Mouse (Mus musculus): ENCODE measurements around the gene Zfr2. TPM values are rescaled to one million over a fixed set of nuclear protein-coding genes. Genes with fewer than 3 reads are reported as not detected.
A peak's percentile ranks its signal among the peaks of the same experiment; 100 is the strongest.

Zfr2 gene
- polyA plus RNA-seq, 1 experiment from 2014 or later = 19.5 TPM

DNA sequence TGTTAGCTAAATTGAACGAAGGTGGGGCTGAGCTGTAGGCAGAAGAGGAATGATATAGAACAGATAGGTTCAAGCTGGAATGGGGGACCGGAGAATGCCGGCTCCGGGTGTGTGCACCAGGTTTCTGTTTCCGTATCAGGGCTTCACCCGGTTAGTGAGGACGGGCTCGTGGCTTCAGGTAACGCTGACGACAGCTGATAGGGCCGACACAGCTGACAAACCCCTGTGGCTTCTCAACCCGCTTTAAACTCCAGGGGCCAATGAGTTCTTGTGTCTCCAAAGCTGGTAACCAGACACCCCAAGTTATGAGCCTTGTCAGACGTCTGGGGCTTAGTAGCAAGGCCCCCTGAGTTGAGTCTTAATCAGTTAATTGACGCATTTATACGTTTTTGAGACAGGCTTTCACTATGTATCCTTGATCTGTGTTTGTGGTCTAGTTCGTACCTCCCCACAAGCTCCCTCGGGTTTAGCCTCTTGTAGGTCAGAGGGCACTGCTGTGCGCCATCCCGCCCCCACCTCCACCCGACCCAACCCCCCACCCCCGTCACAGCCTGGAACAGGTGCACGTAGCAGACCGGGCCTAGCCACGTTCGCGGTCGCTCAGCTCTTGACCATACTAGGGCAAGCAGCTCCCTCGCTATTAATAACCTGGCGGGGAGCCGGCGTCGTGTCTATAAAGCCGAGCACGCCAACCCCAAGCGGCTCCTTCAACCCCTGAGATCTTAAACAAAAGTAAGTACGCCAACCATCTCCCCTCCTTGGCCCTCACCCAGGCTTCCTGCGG lies 38.8 kb upstream of the Zfr2 start:
- Histone ChIP-seq H3K27me3 (peaks cover 35% of the 10 kb centered on the region; the same call in 1 of the 2 replicates), H3K36me3 (peaks cover 18% of the 10 kb centered on the region), H3K4me3 (no peak overlapping the region), H3K27ac (replicated peaks) (no peak overlapping the region), H3K9me3 (no peaks in the 10 kb centered on the region), H3K4me1 (peaks cover 18% of the 10 kb centered on the region), H3K9ac (replicated peaks) (no peak overlapping the region), H3K4me2 (replicated peaks) (no peak overlapping the region)
- ATAC-seq (replicated peaks) = no peak
- WGBS = 13% methylated on average over 37 of the region's 37 CpGs

DNA sequence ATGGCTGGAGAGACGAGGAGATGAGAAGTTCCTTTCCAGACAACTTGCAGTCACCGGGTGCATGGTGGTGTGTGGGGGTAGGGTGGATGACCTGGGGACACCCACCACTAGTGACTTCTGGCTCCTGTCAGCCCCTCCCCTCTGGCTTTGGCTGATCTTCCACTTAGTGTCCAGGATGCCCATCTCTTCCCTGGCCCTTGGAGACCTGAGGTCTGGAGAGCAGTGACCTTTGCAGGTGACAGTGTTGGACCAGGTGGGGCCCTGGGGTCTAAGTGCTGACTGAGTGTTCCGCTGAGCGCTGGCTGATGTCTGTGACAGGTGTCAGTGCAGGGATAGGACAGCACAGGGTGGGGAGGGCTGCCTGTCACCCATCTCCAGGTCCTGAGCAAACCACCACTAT lies 37.7 kb upstream of the Zfr2 start:
- no peak overlapping the region for H3K4me2 ChIP-seq (replicated peaks)
- H3K27ac ChIP-seq (replicated peaks) = no peak overlapping the region
- peaks cover 10% of the 10 kb centered on the region for H3K36me3 ChIP-seq
- H3K9me3 ChIP-seq = no peaks in the 10 kb centered on the region
- peaks cover 35% of the 10 kb centered on the region; the same call in 1 of the 2 replicates for H3K27me3 ChIP-seq
- no peak overlapping the region for H3K4me3 ChIP-seq
- no peak for ATAC-seq (replicated peaks)
- peaks cover 18% of the 10 kb centered on the region for H3K4me1 ChIP-seq
- WGBS = 68% methylated on average over 4 of the region's 4 CpGs
- H3K9ac ChIP-seq (replicated peaks) = no peak overlapping the region

DNA sequence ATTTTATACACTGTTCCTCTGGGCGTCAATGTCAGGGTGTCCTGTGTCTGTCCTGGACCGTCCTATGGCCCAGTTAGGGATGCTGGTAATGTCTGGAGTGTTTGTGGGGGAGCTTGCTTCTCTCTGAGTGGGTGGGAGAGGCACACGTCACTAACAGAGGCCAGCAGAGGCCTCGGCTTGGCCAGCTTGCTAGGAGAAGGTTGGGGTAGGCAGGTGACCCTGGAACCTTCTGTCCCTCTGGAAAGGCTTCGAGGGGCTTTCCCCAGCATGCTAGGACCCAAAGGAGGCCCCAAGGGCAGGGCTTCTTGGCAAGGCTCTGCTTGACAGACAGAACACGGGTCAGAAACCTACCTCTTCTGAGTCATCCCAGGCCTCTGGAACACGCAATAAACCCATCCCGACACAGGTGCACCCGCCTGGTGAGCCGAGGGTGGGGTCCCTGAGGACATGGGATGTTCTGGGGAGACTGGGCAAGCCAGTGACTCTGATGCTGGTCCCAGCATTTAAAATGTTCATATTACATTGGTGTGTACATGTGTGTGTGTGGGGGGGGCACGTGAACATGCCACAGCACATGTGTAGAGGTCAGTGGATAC lies 36.4 kb upstream of the Zfr2 start:
- H3K4me1 ChIP-seq = peaks cover 18% of the 10 kb centered on the region
- no peak for ATAC-seq (replicated peaks)
- H3K27ac ChIP-seq (replicated peaks) = no peak overlapping the region
- WGBS = 71% methylated on average over 11 of the region's 11 CpGs
- H3K4me3 ChIP-seq = no peak overlapping the region
- H3K36me3 ChIP-seq = no peaks in the 10 kb centered on the region
- no peak overlapping the region for H3K9ac ChIP-seq (replicated peaks)
- no peaks in the 10 kb centered on the region for H3K9me3 ChIP-seq
- H3K27me3 ChIP-seq = peaks cover 35% of the 10 kb centered on the region; the same call in 1 of the 2 replicates
- H3K4me2 ChIP-seq (replicated peaks) = no peak overlapping the region

DNA sequence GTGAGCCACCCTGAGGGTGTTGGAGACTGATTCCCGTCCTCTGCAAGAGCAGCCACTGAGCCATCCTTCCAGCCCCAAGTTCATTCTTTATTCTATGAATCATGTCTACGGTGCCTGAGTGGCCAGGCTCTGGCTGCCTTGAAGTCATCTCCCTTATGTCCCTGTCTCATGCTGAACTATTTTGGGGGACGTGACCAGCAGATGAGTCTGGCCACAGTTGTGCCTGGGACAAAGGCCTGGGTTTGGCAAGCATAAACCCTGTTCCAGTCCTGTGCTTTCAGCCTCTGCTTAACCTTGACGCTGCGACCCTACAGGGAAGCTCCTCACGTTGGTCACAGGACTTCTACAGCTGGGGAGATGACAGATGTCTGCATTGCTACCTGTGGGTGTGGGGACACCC lies 35.6 kb upstream of the Zfr2 start:
- Histone ChIP-seq H3K27ac (replicated peaks) (no peak overlapping the region), H3K36me3 (no peaks in the 10 kb centered on the region), H3K4me1 (peaks cover 12% of the 10 kb centered on the region), H3K4me3 (no peak overlapping the region), H3K4me2 (replicated peaks) (no peak overlapping the region), H3K27me3 (peaks cover 35% of the 10 kb centered on the region; the same call in 1 of the 2 replicates), H3K9ac (replicated peaks) (no peak overlapping the region), H3K9me3 (no peaks in the 10 kb centered on the region)
- WGBS = 52% methylated on average over 6 of the region's 6 CpGs
- no peak for ATAC-seq (replicated peaks)

DNA sequence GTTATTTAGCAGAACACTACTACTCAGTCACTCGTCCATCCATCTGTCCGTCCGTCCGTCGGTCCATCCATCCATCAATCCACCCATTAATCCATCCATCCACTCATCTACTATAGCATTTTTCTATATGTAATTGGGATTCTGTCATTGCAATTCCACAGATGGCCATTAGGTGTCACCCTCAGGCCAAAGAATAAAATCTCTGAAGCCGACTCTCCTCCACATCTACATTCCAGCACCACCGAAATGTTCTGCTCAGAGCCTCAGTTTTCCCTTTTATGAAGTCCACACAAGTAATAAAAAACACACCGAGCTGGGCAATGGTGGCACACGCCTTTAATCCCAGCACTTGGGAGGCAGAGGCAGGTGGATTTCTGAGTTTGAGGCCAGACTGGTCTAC lies 34.7 kb upstream of the Zfr2 start:
- H3K27ac ChIP-seq (replicated peaks) = no peak overlapping the region
- no peak overlapping the region for H3K4me3 ChIP-seq
- peaks cover 6% of the 10 kb centered on the region for H3K4me1 ChIP-seq
- no peak overlapping the region for H3K4me2 ChIP-seq (replicated peaks)
- H3K9me3 ChIP-seq = no peaks in the 10 kb centered on the region
- 3% methylated on average over 9 of the region's 9 CpGs for whole genome bisulfite sequencing
- no peak for ATAC-seq (replicated peaks)
- H3K9ac ChIP-seq (replicated peaks) = no peak overlapping the region
- H3K36me3 ChIP-seq = no peaks in the 10 kb centered on the region
- H3K27me3 ChIP-seq = peaks cover 35% of the 10 kb centered on the region; the same call in 1 of the 2 replicates

DNA sequence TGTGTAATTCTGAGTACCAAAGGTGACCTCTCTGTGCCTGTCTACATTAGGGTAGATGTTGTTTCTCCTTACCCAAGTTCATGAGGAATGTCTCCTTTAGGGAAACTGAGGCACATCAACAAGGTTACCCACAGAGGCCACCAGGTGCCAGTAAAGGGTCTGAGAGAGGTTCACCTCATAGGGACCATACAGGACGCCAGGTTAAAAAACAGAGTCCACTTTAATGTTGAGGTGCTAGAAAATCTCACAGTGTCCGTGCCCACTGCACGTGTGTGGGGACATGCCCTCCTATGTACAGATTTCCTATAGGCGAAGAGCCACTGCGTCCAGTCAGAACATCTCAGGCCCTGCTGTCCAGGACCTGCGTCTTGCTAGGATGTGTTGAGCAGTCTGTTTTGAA lies 34.0 kb upstream of the Zfr2 start:
- Histone ChIP-seq H3K27ac (replicated peaks) (no peak overlapping the region), H3K4me2 (replicated peaks) (no peak overlapping the region), H3K4me1 (0 out of 2 replicates have a peak, but pooled peaks cover 3% of the 10 kb centered on the region), H3K27me3 (peaks cover 33% of the 10 kb centered on the region; the same call in 1 of the 2 replicates), H3K36me3 (no peaks in the 10 kb centered on the region), H3K9me3 (no peaks in the 10 kb centered on the region), H3K4me3 (no peak overlapping the region), H3K9ac (replicated peaks) (no peak overlapping the region)
- no peak for ATAC-seq (replicated peaks)
- WGBS = 86% methylated on average over 6 of the region's 6 CpGs

DNA sequence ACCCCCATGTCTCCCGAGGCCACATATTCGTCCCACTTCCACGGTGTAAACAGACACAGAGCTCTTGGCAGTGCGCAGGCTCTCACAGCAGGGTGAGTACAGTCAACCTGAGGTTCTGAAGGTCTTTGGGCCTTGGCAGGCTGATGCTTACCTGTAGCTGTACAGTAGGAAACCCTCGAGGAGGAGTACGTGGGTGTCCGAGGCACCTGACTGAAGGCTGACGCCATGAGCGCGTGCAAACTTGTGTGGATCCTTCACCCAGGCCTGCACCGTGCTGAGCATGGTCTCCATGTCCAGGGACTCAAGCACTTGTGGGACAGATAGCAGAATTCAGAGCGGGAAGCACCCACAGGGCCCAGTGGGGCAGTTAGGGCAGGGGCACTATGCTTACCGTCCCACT lies 32.8 kb upstream of the Zfr2 start:
- H3K27me3 ChIP-seq = peaks cover 21% of the 10 kb centered on the region; the same call in 1 of the 2 replicates
- no peak overlapping the region for H3K4me2 ChIP-seq (replicated peaks)
- H3K4me1 ChIP-seq = no peaks in the 10 kb centered on the region
- no peak for ATAC-seq (replicated peaks)
- H3K9ac ChIP-seq (replicated peaks) = no peak overlapping the region
- no peak overlapping the region for H3K4me3 ChIP-seq
- H3K27ac ChIP-seq (replicated peaks) = no peak overlapping the region
- H3K36me3 ChIP-seq = peaks cover 7% of the 10 kb centered on the region
- H3K9me3 ChIP-seq = no peaks in the 10 kb centered on the region
- WGBS = 88% methylated on average over 13 of the region's 13 CpGs

DNA sequence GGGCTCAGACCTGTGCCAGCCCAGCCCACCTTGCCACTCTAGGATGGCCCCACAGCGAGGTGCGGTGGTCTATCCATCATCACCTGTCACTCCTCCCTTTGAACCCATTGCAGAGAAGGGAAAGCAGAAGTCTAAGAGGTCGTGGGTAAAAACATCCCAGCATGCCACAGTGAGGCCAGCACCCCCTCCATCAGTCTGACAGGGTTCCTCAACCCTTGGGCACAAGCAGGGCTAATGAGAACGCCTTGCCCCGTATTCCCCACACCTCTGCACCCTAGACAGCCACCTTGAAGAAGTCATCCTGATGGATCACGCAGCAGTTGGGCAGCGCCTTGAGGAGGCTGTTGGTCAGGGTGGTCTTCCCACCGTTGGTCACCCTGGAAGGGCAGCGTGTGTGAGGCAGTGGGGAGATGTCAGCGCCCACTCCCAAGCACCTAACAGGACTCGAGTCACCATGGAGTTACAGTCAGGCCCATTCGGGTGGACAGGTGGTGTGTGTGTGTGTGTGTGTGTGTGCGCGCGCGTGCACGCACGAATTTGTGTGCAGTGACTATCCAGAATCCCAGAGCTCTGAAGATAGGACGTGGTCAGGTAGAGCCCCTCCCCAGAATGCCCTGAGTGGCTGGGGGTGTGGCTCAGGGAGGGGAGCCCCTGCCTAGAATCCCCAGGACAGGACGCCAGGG lies 32.2 kb upstream of the Zfr2 start:
- no peak overlapping the region for H3K4me3 ChIP-seq
- no peak for ATAC-seq (replicated peaks)
- no peak overlapping the region for H3K9ac ChIP-seq (replicated peaks)
- no peak overlapping the region for H3K27ac ChIP-seq (replicated peaks)
- H3K4me1 ChIP-seq = no peaks in the 10 kb centered on the region
- H3K4me2 ChIP-seq (replicated peaks) = no peak overlapping the region
- 80% methylated on average over 20 of the region's 20 CpGs for WGBS
- H3K36me3 ChIP-seq = peaks cover 12% of the 10 kb centered on the region
- H3K27me3 ChIP-seq = peaks cover 15% of the 10 kb centered on the region; the same call in 1 of the 2 replicates
- no peaks in the 10 kb centered on the region for H3K9me3 ChIP-seq

DNA sequence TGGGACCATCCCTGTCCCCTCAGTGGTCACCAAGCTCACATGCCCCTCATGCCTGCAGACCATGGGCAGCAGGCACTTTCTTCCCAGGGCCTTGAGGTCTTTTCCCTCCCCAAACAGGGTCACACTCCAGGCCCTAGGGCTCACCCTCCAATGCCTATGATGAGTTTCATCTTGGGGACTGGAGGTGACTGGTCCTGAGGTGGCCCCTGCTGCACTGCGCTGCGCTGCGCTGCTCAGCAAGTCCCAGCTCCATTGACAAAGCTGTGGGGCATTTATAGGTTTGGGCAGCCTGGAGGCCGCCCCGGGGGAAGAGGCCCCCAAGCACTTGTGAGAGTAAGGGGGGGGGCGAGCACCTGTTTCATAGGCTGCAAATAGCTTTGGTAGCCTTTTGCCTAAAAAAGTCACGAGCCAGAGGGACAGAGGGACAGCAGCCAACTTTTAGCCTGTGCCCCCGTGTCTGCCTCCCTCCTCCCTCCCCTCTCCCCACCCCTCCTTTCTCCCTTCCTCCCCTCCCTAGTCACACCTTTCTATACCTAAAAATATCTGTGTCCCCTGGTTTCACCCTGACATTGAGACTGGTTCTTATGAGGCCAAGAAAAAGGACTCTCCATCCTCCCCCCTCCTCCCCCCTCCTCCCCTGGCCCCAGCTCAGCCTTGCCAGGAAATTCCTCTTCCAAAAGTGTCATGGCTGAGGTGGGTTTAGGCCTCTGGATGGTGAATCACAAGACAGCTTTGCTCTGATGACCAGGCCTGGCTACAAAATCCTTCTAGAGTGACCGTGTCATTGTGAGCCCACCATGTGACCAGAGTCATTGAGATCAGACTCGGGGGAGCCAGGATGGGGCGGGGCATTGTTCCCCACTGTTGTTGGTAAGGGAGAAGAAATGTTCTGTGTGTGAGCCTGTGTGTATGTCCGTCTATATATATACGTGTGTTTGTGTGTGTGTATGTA lies 30.9 kb upstream of the Zfr2 start, which contains the start of gene Nmrk2:
Gene Nmrk2, minus strand, starts transcription at position 245 of the 952 bp plus-strand sequence.
- ATAC-seq (replicated peaks) = no peak
- H3K36me3 ChIP-seq = peaks cover 21% of the 10 kb centered on the region
- no peaks in the 10 kb centered on the region for H3K9me3 ChIP-seq
- no peak within 1 kb of the TSS for H3K27ac ChIP-seq (replicated peaks)
- peaks cover 4% of the 10 kb centered on the region; the same call in 1 of the 2 replicates for H3K27me3 ChIP-seq
- no peak within 1 kb of the TSS for H3K4me3 ChIP-seq
- 56% methylated on average over 13 of the region's 13 CpGs for WGBS
- H3K4me2 ChIP-seq (replicated peaks) = no peak within 1 kb of the TSS
- no peak within 1 kb of the TSS for H3K9ac ChIP-seq (replicated peaks)
- H3K4me1 ChIP-seq = no peaks in the 10 kb centered on the region

DNA sequence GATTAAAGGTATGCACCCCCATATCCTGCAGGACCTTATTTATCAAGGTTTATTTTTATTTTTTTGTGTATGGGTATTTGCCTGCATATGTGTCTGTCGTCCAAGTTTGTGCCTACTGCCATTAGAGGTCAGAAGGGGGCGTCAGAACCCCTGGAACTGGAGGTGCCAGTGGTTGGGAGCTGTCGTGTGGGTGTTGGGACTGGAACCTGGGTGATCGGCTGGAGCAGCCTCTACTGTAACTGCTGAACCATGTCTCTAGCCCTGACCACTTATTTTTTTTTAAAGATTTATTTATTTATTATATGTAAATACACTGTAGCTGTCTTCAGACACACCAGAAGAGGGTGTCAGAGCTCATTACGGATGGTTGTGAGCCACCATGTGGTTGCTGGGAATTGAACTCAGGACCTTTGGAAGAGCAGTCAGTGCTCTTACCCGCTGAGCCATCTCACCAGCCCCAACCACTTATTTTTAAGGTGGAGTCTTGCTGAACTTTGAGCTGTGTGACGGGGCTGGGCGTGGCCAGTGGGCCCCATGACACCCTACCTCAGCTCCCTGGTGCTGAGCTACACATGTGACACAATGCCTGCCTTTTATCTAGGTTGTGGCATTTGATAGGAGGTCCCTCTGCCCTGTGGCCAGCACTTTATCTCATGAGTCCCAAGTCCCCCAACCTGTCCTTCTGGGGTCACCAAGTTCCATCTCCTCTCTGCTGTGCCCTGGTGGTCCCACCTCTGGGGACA lies 29.8 kb upstream of the Zfr2 start:
- no peak overlapping the region for H3K27ac ChIP-seq (replicated peaks)
- no peak for ATAC-seq (replicated peaks)
- 76% methylated on average over 8 of the region's 8 CpGs for WGBS

DNA sequence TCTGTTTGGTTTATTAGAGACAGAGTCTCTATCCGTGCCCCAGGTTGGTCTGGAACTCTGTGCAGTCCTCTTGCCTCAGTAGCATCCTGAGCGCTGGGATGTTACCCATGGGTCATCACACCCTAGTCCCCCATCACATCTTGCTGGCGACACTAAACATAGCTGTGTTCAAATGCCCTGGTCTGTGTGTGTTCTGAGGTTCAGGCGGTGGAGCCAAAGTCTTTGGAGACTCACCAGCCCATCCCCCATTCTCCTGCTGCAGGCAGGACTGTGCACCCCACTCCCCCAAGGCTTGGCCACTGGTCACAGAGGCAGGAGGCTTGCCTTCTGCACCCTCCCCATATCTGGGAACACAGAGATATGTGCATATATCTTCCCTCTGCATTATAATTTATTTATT lies 28.8 kb upstream of the Zfr2 start:
- Histone ChIP-seq H3K9me3 (no peaks in the 10 kb centered on the region), H3K27me3 (no peaks in the 10 kb centered on the region; the same call in 1 of the 2 replicates), H3K27ac (replicated peaks) (0 out of 2 replicates have a peak overlapping the region, but pooled peaks have one; percentile 14), H3K36me3 (peaks cover 40% of the 10 kb centered on the region), H3K9ac (replicated peaks) (no peak overlapping the region), H3K4me1 (no peaks in the 10 kb centered on the region), H3K4me2 (replicated peaks) (no peak overlapping the region), H3K4me3 (no peak overlapping the region)
- ATAC-seq (replicated peaks) = 0 out of 2 replicates have a peak, but pooled peaks have one; percentile 15
- 71% methylated on average over 4 of the region's 4 CpGs for WGBS

More for the DNA sequence above, 29.8 kb upstream of the Zfr2 start:
- no peak overlapping the region for H3K9ac ChIP-seq (replicated peaks)
- H3K4me3 ChIP-seq = no peak overlapping the region
- no peaks in the 10 kb centered on the region for H3K9me3 ChIP-seq
- no peaks in the 10 kb centered on the region; the same call in 1 of the 2 replicates for H3K27me3 ChIP-seq
- H3K4me2 ChIP-seq (replicated peaks) = no peak overlapping the region
- H3K36me3 ChIP-seq = peaks cover 32% of the 10 kb centered on the region
- no peaks in the 10 kb centered on the region for H3K4me1 ChIP-seq

Data from forebrain, embryonic 15.5 days (tissue).